Mouse (Mus musculus) heart, embryonic 12.5 days (tissue): ENCODE data around the gene Jpt1. TPM values are rescaled to one million over a fixed set of nuclear protein-coding genes. Genes with fewer than 3 reads are reported as not detected.
"Not testable (repeated sequence)": the region's sequence is repeated elsewhere in the genome, so short reads cannot be mapped to it uniquely, and the experiment has no call there.

Experiments
- ATAC-seq: fragments of 200-750 bp; cut with Nextera tagmentation; 2 replicates; pipeline ENCODE4 v1.8.0; 2017; ENCODE audit warnings: moderate TSS enrichment, moderate library complexity; ENCODE audit not compliant: insufficient number of reproducible peaks, low FRiP score
- H3K27ac ChIP-seq: fragments of 300-500 bp; sonication (generic); 2 replicates; pipeline ENCODE4 v1.5.1; 2016; ENCODE audit warnings: mild to moderate bottlenecking, moderate library complexity; ENCODE audit not compliant: poor library complexity, severe bottlenecking
- H3K27me3 ChIP-seq: fragments of 300-500 bp; sonication (generic); replicated peaks from 2 replicates; pipeline ENCODE4 v1.6.1; 2016; ENCODE audit warnings: mild to moderate bottlenecking, moderate library complexity
- H3K36me3 ChIP-seq: fragments of 300-500 bp; sonication (generic); 2 replicates; pipeline ENCODE4 v1.6.1; 2016; ENCODE audit warnings: mild to moderate bottlenecking, moderate library complexity
- H3K4me1 ChIP-seq: fragments of 300-500 bp; sonication (generic); replicated peaks from 2 replicates; pipeline ENCODE4 v1.6.1; 2016; ENCODE audit warnings: mild to moderate bottlenecking
- H3K4me2 ChIP-seq: fragments of 300-500 bp; sonication (generic); 2 replicates; pipeline ENCODE4 v1.6.1; 2016; ENCODE audit warnings: mild to moderate bottlenecking, moderate library complexity
- H3K4me3 ChIP-seq: fragments of 300-500 bp; sonication (generic); 2 replicates; pipeline ENCODE4 v1.5.1; 2016; ENCODE audit warnings: mild to moderate bottlenecking
- H3K9ac ChIP-seq: fragments of 300-500 bp; sonication (generic); 2 replicates; pipeline ENCODE4 v1.6.1; 2016; ENCODE audit warnings: mild to moderate bottlenecking, moderate library complexity
- H3K9me3 ChIP-seq: fragments of 300-500 bp; sonication (generic); replicated peaks from 2 replicates; pipeline ENCODE4 v1.6.1; 2016; ENCODE audit warnings: mild to moderate bottlenecking, moderate library complexity
- WGBS: fragments of 180-500 bp; shearing (Covaris S2); methylation state at CpG from one replicate; pipeline ENCODE4 v1.1.7; 2016; 5-methylcytosine and 5-hydroxymethylcytosine counted together
- polyA plus RNA-seq: library from polyadenylated mRNA; unstranded; fragments of >200 nt; fragmentation: Nextera tagmentation; extraction: Ambion mirVana; gene quantifications from 2 replicates; pipeline ENCODE4 v1.2.1, GENCODE M21; 2016

Gene Jpt1
- polyA plus RNA-seq, 1 experiment from 2014 or later, result 440 TPM

DNA sequence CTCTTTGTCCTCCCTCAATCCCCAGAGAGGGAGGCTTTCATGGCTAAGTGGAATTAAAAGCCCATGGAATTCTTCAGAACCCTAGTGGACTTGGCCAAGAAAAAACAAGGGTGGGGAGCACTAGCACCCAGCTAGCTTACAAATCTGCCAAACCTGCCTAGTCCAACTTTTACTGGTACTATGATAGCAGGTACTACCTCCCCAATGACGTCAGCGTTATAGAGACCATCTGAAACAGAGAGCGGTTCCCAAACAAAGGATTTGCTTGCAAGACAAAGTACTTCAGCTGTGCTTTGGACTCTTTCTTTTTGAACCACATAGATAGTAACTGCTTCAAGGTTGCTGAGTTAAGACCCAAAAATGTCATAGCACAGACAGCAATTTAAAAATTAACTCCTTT is 2.2 kb downstream of the Jpt1 start:
- Histone ChIP-seq H3K4me1 (peaks cover 60% of the 10 kb centered on the region), H3K9ac (peak overlapping the region; percentile 99), H3K27me3 (no peaks in the 10 kb centered on the region), H3K4me3 (peak overlapping the region; percentile 89), H3K9me3 (no peaks in the 10 kb centered on the region), H3K36me3 (0 out of 2 replicates have a peak, but pooled peaks cover 3% of the 10 kb centered on the region), H3K27ac (peak overlapping the region; percentile 91), H3K4me2 (peak overlapping the region; percentile 93)
- 64% methylated on average over 3 of the region's 3 CpGs for WGBS
- ATAC-seq, result no peak

DNA sequence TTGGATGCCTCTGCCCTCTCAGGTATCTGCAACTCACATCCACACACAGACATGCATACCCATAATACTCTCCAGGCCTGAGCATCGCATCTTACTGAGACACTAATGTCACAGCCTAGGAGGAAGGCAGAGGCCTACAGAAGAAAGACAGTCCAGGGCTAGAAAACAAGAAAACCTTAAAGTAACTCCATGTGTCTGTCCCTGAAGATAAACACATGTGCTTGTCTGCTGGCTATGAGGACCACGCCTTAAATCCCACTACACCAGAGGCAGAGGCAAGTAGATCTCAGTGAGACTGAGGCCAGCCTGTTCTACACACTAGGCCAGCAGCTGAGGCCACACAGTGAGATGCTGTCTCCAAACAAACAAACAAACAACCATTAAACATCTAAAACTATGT is 3.1 kb downstream of the Jpt1 start:
- Histone ChIP-seq H3K36me3 (0 out of 2 replicates have a peak, but pooled peaks cover 3% of the 10 kb centered on the region), H3K4me1 (peaks cover 68% of the 10 kb centered on the region), H3K9me3 (no peaks in the 10 kb centered on the region), H3K9ac (peak overlapping the region; percentile 52), H3K4me3 (peak overlapping the region; percentile 89), H3K27me3 (no peaks in the 10 kb centered on the region), H3K27ac (peak overlapping the region; percentile 67), H3K4me2 (peak overlapping the region; percentile 93)
- ATAC-seq, result no peak
- 62% methylated on average over 2 of the region's 2 CpGs for WGBS

DNA sequence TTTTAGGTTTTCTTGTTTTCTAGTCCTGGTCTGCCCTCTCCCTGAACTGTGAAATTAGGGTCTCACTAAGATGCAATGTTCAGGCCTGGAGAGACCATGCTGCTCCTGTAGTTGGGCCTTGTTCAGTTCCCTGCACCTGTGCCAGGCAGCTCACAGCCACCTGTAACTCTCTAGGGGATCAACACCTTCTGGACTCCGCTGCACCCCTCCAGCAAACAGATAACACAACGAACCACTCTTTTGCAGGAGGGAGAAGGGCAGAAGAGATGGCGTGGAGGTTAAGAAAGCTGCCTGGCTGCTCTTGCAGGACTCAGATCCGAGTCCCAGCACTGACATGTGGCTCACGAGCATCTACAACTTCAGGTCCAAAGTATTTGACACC is 3.7 kb downstream of the Jpt1 start:
- H3K27ac ChIP-seq, result peak overlapping the region; percentile 67
- no peaks in the 10 kb centered on the region for H3K27me3 ChIP-seq
- no peak for ATAC-seq
- H3K4me2 ChIP-seq, result peak overlapping the region; percentile 93
- peak overlapping the region; percentile 52 for H3K9ac ChIP-seq
- peak overlapping the region; percentile 24 for H3K4me3 ChIP-seq
- H3K4me1 ChIP-seq, result peaks cover 72% of the 10 kb centered on the region
- H3K36me3 ChIP-seq, result 0 out of 2 replicates have a peak, but pooled peaks cover 3% of the 10 kb centered on the region
- no peaks in the 10 kb centered on the region for H3K9me3 ChIP-seq
- WGBS, result 29% methylated on average over 5 of the region's 5 CpGs

DNA sequence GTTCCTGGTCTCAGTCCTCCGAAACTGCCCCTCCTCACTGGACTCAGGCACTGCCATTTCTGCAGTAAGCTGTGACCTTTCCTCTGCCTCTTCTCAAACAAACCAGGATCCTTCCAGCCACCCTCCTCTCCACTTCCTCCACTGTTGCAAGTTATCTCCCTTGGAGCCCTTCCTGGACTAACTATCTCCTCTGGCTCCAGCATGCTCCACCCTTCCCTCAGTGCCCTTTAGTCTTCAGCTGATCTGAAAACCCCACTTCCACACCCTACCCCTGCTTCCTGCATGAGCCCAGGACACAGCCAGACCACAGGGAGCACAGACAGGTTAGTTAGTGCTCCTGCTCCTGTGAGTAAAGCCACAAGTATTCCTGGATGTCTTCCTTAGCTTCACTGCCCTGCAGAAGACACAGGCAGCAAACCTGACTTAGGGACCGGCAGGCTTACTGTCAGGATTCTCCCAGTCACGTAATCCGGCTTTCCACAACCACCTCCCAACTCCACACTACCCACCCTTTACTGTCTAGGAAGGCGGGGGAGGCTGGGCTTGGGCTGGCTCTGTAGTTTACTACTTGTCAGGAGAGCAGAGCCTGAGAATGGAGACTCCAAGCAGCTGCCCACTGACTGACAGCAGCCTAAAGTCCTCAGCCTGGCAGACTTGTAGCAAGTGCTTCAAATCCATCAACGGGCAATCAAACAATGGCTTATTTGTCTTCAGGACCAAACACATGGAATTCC is 4.2 kb downstream of the Jpt1 start:
- no peak for ATAC-seq
- Histone ChIP-seq H3K4me1 (peaks cover 74% of the 10 kb centered on the region), H3K4me3 (peak overlapping the region; percentile 24), H3K9me3 (no peaks in the 10 kb centered on the region), H3K9ac (peak overlapping the region; percentile 52), H3K4me2 (peak overlapping the region; percentile 93), H3K36me3 (0 out of 2 replicates have a peak, but pooled peaks cover 3% of the 10 kb centered on the region), H3K27me3 (no peaks in the 10 kb centered on the region), H3K27ac (peak overlapping the region; percentile 67)
- WGBS, result 19% methylated on average over 6 of the region's 6 CpGs

DNA sequence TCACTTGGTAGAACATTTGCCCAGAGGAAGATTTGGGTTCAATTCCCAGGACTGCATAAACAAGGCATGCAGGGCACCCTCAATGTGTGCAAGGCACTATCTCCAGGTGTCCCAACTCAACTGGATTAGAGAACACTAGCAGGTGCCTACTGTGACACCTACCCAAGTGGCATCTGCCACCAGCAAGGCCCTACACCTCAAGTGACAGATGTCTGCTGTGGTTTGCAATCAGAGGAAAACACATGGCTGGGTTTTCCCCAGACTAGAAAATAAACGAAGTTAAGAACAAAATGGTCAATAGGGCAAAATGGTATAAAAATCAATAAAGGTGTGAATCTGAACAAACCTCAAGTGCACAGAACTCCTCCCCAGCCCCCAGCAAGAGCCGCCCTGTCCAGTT is 6.1 kb downstream of the Jpt1 start:
- no peak overlapping the region for H3K9ac ChIP-seq
- no peak for ATAC-seq
- peaks cover 5% of the 10 kb centered on the region for H3K36me3 ChIP-seq
- no peak overlapping the region for H3K4me3 ChIP-seq
- H3K27me3 ChIP-seq, result no peaks in the 10 kb centered on the region
- H3K9me3 ChIP-seq, result no peaks in the 10 kb centered on the region
- H3K4me2 ChIP-seq, result no peak overlapping the region
- H3K27ac ChIP-seq, result 0 out of 2 replicates have a peak overlapping the region, but pooled peaks have one; percentile 53
- H3K4me1 ChIP-seq, result peaks cover 72% of the 10 kb centered on the region
- 82% methylated on average over 2 of the region's 2 CpGs for WGBS

DNA sequence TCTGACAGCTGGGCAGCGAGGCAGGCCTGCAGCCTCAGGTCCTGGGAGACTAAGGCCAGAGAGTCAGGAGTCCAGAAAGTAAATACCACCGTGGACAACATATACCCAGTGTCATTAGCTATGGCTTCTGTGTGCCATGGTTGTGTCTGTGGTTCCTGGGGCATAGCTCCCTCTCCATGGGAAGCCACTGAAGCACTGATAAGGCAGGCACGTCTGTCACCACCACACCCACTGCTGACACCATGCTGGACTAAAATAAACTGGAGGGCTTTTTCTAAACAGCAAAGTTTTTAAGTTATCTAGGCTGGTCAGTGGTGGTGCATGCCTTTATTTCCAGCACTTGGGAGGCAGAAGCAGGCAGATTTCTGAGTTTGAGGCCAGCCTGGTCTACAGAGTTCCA is 7.6 kb downstream of the Jpt1 start:
- WGBS, result 34% methylated on average over 3 of the region's 3 CpGs
- peaks cover 57% of the 10 kb centered on the region for H3K4me1 ChIP-seq
- no peaks in the 10 kb centered on the region for H3K9me3 ChIP-seq
- ATAC-seq, result peak; percentile 78
- H3K9ac ChIP-seq, result no peak overlapping the region
- H3K27me3 ChIP-seq, result no peaks in the 10 kb centered on the region
- 0 out of 2 replicates have a peak overlapping the region, but pooled peaks have one; percentile 15 for H3K4me2 ChIP-seq
- H3K27ac ChIP-seq, result peak overlapping the region; percentile 53
- H3K4me3 ChIP-seq, result no peak overlapping the region
- H3K36me3 ChIP-seq, result peaks cover 17% of the 10 kb centered on the region

DNA sequence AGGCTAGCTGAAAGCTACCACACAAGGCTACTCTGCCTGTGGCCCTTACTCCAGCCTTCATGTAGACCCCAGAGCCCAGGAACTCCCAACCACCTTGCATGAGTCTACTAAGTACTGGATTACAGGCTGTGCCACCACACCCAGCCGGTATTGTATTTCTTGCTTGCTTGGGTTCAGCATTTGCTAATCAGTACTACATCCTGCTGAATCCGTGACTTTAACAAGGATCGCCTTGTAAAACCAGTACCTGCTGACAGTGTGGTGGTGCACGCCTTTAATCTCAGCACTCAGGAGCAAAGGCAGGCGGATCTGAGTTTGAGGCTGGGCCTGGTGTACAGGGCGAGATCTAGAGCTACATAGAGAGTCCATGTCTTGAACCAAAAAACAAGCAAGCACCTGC is 11.6 kb downstream of the Jpt1 start:
- no peak overlapping the region for H3K9ac ChIP-seq
- WGBS, result 87% methylated on average over 6 of the region's 6 CpGs
- no peaks in the 10 kb centered on the region for H3K27me3 ChIP-seq
- peaks cover 51% of the 10 kb centered on the region for H3K36me3 ChIP-seq
- no peak overlapping the region for H3K27ac ChIP-seq
- H3K4me2 ChIP-seq, result no peak overlapping the region
- H3K4me3 ChIP-seq, result no peak overlapping the region
- H3K4me1 ChIP-seq, result peaks cover 23% of the 10 kb centered on the region
- ATAC-seq, result no peak
- no peaks in the 10 kb centered on the region for H3K9me3 ChIP-seq

DNA sequence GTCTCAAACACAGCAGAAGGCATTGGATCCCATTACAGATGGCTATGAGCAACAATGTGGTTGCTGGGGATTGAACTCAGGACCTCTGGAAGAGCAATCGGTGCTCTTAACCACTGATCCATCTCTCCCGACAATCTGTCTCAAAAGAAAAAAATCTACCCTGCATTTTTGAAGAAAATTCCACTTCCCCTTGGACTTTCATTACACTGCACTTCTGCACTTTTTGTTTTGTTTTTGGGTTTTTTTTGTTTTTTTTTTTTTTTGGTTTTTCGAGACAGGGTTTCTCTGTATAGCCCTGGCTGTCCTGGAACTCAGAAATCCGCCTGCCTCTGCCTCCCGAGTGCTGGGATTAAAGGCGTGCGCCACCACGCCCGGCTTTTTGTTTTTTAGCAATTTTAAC is 17.6 kb downstream of the Jpt1 start:
- H3K9me3 ChIP-seq, H3K4me1 ChIP-seq, H3K27ac ChIP-seq, H3K27me3 ChIP-seq, H3K4me3 ChIP-seq, H3K9ac ChIP-seq, ATAC-seq, H3K4me2 ChIP-seq: not testable (repeated sequence)
- H3K36me3 ChIP-seq, result peaks cover 50% of the 10 kb centered on the region
- 87% methylated on average over 9 of the region's 9 CpGs for WGBS

DNA sequence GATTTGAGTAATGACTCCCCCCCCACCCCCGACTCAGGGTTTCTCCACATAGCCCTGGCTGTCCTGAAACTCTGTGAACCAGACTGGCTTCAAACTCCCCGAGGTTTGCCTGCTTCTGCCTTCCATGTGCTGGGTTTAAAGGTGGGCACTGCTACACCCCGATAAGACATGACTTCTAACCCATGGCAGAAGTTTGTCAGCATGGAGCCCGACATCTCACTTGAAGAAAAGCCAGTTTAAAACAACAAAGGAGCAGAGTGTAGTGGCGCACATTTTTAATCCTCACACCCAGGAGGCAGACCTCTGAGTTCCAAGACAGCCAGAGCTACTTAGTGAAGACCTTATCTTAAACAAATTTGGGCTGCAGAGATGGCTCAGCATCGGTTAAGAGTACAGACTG is 21.8 kb downstream of the Jpt1 start:
- no peak for ATAC-seq
- Histone ChIP-seq H3K36me3 (peaks cover 27% of the 10 kb centered on the region), H3K9me3 (no peaks in the 10 kb centered on the region), H3K4me2 (peak overlapping the region; percentile 89), H3K27me3 (no peaks in the 10 kb centered on the region), H3K27ac (no peak overlapping the region), H3K9ac (0 out of 2 replicates have a peak overlapping the region, but pooled peaks have one; percentile 73), H3K4me3 (peak overlapping the region; percentile 70), H3K4me1 (peaks cover 11% of the 10 kb centered on the region)
- WGBS, result 31% methylated on average over 6 of the region's 6 CpGs

DNA sequence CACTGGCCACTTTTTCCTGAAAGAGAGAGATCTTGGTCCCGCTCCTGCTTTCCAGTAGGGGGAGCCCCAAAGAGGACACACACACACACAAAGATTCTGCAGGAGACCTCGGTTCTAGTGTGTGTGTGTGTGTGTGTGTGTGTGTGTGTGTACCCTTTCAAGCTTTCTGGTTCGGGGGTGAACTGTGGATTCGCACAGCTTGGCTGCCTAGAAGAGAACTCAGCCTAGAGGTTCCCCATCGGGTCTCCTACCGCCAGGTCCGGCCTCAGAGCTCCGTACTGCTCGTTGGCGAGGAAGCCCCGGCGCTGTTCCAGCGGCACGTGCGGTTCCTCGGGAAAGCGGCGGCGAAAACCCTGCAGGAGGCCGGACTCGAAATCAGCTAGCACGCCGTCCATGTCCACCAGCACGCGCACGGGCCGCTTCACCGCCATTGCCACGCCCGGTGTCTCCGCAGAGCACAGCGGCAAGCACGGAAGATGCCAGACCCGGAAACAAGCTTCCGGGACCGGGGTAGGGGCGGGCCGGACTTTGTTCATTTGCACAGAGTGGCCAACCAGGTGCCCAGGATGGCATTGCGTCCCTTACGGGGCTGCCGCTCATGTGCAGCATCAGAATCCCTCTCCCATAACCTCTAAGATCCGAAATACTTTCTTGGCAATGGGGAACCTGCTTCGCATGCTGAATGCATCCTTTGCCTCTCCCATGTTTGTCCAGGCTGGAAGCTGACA is 22.7 kb downstream of the Jpt1 start, which contains the start of gene Nt5c:
Gene Nt5c (minus strand): TSS at position 507 of the 728 bp plus-strand sequence.
- H3K4me2 ChIP-seq, result peak within 1 kb of the TSS; percentile 89
- ATAC-seq, result peak; percentile 86
- H3K27ac ChIP-seq, result peak within 1 kb of the TSS; percentile 65
- H3K27me3 ChIP-seq, result no peaks in the 10 kb centered on the region
- no peaks in the 10 kb centered on the region for H3K9me3 ChIP-seq
- under 1% methylated on average over 43 of the region's 43 CpGs for WGBS
- H3K9ac ChIP-seq, result peak within 1 kb of the TSS; percentile 73
- peak within 1 kb of the TSS; percentile 70 for H3K4me3 ChIP-seq
- H3K36me3 ChIP-seq, result peaks cover 20% of the 10 kb centered on the region
- peaks cover 11% of the 10 kb centered on the region for H3K4me1 ChIP-seq
